Mouse (Mus musculus) right cerebral cortex, adult 18-20 months (tissue): ENCODE measurements around the gene Mylk2.

Experiments used
- DNase-seq: peaks from one replicate; pipeline ENCODE4 v3.0.0; 2022; ENCODE audit warnings: mixed read lengths

Mylk2 gene

GRCm38 (mm10) chr2:152911031-152911430 is at the start of gene Mylk2:
Gene Mylk2 (plus strand): TSS chr2:152911352.
- DNase-seq = no peak

DNA sequence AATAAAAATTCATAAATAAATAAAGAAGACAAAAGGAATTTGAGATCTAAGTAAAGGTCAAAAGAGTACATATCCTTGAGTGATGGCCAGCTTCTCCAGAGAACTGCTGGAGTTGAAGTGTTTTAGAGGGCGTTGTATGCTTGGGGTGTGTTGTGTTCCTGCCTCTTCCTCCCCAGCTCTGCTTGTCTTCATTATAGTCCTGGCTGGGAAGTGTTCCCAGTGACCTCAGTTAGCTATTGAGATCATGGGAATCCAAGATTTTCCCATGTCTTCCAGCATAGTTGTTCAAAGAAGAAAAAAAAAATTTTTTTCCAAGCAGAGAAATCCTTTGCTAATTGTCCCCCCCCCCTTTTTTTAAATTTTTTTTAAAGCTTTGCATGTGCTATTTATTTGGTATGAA is 49.3 kb upstream of the Mylk2 start:
- no peak for DNase-seq

GRCm38 (mm10) chr2:152862638-152863037 is 48.5 kb upstream of the Mylk2 start:
- DNase-seq = no peak

DNA sequence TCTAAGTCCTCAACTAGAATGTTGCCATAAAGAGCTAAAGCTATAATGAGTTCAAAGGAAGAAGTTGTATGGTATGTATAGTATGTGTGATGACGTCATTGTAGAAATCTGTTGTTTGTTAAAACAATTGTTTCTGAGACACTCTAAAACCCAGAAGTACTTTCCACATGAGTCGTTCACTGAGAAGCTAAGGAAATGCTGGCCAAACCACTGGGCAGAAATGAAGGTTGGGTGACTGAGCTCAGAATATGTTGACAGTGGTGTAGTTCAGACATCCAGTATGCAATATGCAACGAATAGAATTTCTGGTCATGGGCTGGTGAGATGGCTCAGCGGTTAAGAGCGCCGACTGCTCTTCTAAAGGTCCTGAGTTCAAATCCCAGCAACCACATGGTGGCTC is 47.8 kb upstream of the Mylk2 start:
- no peak for DNase-seq

- no peak for DNase-seq
Measured at GRCm38 (mm10) chr2:152878239-152878638, 32.9 kb upstream of the Mylk2 start.

DNA sequence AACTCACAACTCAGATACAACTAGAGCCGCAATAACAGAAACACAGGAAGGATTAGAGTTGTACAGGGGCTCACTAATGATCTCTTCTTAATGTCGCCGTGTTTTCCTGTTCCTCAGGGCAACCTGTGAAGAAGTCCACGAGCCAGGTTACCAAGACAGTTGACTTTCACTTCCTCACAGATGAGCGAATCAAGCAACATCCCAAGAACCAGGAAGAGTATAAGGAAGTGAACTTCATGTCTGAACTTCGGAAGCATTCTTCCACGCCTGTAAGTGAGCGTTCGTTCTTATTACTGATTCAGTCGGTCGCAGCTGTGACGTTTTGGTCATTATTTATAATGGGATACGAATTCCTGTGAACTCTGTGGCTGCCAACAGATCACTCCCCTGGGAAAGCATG is 30.3 kb upstream of the Mylk2 start:
- DNase-seq = no peak

GRCm38 (mm10) chr2:152884101-152884645 is 27.0 kb upstream of the Mylk2 start:
- peak; percentile 82 for DNase-seq

DNA sequence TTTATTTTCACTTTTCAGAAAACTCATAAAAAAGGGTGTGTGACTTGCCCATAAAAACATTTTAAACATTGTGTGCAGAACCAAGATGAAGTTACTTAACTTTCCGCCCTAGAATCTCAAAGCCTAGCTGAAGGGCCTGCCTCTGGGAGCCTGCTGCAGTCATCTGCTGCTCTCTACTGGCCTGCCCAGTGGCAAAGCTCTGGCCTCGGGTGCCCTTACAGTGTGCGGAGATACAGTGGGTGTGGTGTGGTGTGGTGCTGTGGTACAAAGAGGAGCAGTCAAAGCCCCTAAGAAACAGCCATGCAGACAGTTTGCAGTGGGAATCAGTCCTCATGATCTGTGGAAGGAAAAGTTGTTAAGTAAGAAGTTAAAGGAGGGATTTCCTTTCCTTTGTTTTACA is 23.9 kb upstream of the Mylk2 start:
- no peak for DNase-seq

GRCm38 (mm10) chr2:152888774-152889173 is 22.4 kb upstream of the Mylk2 start:
- DNase-seq = no peak

DNA sequence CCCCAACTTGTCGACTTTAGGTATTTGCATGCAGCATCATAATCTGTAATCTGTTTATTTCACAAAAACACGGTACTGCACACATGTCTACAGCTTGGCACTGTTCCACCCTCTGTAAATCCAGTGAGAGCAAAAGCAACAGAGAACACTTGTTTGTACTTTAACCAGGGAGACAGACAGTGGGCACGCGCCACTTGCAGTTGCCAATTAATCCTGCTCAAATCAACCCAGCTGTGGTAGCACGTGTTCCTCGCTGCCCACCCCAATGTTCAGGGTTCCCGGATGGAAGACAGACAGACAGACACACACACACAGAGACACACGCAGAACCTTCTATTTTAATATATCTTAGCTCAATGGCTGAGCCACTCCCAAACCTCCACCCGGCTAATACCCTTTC is 15.3 kb upstream of the Mylk2 start:
- DNase-seq = no peak

- DNase-seq = no peak
Measured at GRCm38 (mm10) chr2:152896926-152897325, 14.2 kb upstream of the Mylk2 start.

GRCm38 (mm10) chr2:152899011-152899410 is 12.1 kb upstream of the Mylk2 start:
- peak; percentile 33 for DNase-seq

- no peak for DNase-seq
Measured at GRCm38 (mm10) chr2:152901296-152901695, 9.9 kb upstream of the Mylk2 start.

DNA sequence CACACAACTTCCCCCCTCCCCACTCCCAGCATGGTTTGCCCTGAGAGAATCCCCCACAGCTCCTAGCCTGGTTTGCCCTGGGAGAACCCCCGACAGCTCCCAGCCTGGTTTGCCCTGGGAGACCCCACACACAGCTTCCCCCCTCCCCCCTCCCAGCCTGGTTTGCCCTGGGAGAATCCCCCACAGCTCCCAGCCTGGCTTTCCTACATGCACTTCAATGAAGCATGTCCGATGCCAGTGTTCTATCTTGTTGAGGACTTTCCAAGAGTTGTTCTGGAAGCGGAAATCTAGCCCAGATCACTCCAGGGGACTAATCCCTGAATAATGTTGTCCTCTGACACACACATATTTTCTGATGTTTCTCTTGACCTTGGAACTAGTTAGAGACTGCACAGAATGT is 8.5 kb upstream of the Mylk2 start:
- no peak for DNase-seq

- no peak for DNase-seq
Measured at GRCm38 (mm10) chr2:152903586-152903985, 7.6 kb upstream of the Mylk2 start.

DNA sequence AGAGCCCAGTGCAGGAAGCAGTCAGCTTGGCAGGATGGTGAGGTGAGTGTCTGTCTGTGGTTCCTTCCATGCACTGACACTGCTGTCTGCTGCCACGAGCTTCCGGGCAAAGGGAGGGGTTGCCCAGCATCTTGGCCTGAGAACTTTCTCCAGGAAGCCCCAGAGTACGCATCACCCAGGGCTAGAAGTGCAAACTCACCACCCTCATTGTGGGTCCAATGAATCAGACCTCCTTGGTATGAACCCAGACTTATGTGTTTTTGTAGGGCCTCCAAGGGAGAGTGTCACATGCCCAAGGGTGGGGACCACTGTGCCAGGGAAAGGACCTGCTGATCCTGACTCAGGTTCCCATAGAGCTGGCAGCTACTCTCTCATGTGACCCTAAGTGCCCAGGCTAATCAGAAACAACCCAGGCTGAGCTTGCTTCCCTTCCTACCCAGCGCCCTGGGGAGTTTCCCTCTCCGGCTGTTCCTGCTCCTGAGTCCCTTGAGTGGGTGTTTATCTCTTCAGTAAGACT is 7.0 kb upstream of the Mylk2 start:
- no peak for DNase-seq

DNA sequence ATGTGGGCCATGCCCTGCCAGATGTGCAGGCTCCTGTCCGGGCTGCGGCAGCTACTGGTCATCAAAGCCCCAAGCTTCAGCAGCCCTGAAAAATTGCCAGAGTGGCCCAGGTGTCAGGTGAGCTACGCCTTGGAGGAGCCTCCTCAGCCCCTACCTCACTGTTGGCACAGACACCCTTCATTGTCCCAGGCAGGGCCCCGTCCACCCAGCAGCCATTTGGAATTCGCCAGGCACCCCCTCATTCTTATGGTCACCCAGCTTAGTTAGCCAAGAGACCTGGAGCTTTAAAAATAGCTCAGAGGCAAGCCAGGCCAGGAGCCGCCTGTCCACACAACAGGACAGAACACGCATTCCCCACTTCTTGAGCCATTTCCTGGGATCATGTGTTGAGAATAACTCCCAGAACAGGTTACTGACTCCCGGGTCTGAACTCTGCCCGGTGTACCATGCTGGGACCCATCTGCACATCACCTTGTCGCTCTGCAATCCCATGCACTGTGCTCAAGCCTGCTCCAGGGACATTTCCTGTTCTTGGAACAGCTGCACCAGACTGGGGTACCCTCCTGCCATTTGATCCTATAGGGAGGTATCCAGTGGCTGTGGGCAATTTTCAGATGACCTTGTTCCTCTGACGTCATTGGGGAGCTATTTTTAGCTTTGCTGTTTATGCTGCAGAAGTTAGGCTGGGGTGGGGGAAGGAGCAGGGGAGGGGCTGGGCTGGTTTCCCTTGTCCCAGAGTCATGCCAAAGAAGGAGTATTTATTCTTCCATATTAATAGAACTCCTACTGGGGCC is 5.9 kb upstream of the Mylk2 start:
- no peak for DNase-seq

DNA sequence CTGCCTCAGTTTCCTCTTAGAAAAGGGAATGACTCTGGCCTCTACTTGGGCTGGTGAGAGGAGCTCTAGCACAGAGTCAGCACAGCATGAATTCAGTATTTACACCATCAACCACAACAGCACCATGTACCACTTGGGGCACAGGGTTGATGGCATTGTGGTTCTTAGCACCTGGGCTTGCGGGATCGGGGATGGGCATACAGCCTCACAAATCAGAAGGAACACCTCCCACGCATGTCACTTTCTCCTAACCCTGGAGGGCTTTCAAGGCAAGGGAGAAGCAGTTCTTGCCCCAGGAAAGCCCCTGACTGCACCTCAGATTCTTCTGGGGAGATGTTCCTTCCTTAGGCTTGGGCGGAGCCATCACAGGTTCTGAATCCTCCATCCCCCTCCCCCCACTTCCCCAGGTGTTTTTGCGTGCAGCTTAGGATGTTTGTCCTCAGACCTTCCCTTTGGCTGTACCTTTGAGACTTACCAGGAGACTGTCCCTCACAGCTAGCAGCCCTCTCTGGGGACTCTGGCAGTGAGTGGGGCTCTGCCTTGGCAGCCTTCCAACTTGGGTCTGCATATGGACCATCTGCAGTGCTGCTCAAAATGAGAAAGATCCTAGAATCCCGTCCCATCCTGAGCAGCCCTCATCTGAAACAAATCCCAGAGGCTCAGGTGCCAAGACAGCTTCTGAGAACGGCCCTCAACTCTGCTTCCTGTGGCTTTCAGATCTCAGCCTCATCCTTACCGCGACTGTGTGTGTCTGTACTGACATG is 4.7 kb upstream of the Mylk2 start:
- no peak for DNase-seq

GRCm38 (mm10) chr2:152907114-152907943 is 3.8 kb upstream of the Mylk2 start:
- no peak for DNase-seq

DNA sequence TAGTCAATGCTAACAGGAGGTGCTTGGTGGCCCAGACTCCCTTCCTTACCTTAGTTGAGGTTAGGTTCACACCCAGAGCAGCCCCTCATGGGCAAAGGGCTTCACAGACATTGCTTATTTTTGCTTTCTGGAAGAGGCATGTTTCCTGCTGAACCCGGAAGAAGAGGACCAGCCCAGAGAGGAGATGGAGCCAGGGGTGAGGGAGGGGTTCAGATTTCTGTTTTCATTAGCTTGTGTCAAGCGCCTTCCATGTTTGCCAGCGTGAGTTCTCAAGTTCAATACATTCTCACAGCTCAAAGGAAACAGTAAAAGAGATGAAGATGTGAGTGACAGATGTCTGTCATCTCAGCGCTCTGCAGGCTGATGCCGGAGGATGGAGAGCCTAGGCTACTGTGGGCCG is 1.3 kb upstream of the Mylk2 start:
- DNase-seq = no peak

GRCm38 (mm10) chr2:152911432-152911831 is 280 bp downstream of the Mylk2 start:
- no peak for DNase-seq

DNA sequence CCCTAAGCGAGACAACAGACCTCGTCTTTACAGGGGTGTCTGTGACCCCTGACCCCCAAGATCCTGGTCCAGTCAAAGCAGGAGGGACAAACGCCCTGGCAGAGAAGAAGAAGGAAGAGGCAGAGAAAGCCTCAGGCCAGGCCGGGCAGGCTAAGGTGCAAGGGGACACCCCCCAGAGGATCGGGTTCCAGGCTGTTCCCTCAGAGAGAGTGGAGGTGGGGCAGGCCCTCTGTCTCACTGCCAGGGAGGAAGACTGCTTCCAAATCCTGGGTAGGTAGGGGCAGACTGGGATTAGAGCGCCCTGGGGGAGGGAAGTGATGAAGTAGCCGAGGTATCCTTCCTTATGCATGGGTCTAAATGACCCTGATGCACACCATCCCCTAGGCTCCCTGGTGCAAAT is 2.3 kb downstream of the Mylk2 start:
- no peak for DNase-seq
